Mouse (Mus musculus) urinary bladder, postnatal 10 days (tissue): ENCODE measurements around the gene Ccdc115.
"Not testable (repeated sequence)": the region's sequence is repeated elsewhere in the genome, so short reads cannot be mapped to it uniquely, and the experiment has no call there.

ENCODE experiments used
- DNase-seq: peaks from one replicate; pipeline ENCODE4 v3.0.0; 2022; ENCODE audit warnings: low spot score

The Ccdc115 gene

GRCm38 (mm10) chr1:34438381-34439051 lies 956 bp downstream of the Ccdc115 start:
- no peak for DNase-seq

GRCm38 (mm10) chr1:34437366-34437765 lies 2.1 kb downstream of the Ccdc115 start:
- not testable (repeated sequence) for DNase-seq

DNA sequence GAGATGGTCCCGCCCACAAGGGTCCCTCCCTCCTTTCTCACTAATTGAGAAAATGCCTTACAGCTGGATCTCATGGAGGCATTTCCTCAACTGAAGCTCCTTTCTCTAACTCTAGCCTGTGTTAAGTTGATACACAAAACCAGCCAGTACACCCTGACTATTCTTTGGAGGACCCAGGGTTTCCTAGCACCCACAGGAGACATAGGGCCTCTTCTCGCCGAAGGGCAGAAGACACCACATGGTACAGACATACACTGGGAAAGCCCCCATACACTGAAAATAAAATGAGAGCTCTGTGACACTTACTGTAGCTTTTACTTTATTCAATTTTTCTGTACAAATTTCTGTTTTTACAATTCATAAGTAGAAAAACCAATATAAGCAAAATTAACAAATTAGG lies 3.1 kb downstream of the Ccdc115 start:
- no peak for DNase-seq

- no peak for DNase-seq
Measured at GRCm38 (mm10) chr1:34435371-34436120, 3.9 kb downstream of the Ccdc115 start.

DNA sequence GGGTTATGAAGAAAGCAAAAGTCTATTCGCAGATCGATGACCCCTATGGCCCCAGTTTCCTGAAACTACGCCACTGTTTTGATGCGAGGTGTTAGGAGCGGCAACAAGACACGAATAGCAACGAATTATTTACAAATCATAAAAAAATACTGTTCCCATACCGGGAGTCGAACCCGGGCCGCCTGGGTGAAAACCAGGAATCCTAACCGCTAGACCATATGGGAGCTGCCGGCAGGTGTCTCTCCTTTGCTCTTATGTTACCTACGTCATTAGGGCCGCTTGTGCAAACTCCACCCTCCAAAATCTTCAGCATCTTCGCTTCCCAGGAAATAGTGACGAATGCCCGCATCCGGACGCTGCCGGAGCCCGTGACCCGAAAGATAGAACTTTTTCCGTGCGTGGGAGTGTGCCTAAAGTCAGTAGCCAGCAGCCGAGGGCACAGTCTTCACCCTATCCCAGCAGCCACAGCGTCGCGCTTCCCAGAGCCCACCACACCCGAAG lies 4.8 kb downstream of the Ccdc115 start:
- DNase-seq, result peak; percentile 57

- DNase-seq, result no peak
Measured at GRCm38 (mm10) chr1:34433891-34434521, 5.5 kb downstream of the Ccdc115 start.

- DNase-seq, result no peak
Measured at GRCm38 (mm10) chr1:34432776-34433481, 6.5 kb downstream of the Ccdc115 start.

DNA sequence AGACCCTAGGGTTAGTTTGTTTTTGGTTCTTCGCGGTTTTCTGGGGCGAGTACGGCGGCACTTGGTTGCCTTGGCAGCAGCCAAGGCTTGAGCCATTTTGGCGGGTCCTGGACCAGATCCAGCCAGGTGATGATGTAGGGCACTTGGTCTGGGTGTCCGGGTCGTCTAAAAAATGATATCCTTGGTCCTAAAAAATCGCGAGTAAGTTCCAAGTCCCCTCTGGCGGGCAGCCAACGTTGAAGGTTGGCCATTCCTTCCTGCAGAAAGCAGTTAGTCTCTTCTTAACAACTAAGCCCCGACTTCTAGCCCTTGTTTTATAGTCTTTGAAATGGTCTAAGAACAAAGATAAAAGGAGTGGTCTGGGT lies 7.1 kb downstream of the Ccdc115 start:
- DNase-seq, result no peak

DNA sequence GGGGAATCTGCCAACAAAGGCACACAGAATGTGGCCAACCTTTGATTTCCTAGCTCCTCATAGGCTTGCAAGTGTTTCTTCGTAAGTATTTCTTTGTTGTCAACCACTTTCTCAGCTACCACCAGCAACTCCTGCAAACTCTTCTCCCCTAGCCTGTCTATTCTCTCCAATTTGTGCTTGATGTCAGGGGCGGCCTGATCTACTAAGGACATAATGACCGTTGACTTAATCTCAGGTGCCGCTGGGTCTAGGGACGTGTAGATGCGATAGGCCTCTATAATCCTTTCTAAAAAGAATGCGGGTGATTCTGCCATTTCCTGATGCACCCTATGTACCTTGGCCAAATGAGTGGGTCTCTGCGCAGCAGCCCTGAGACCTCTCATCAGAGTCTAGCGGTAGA lies 8.0 kb downstream of the Ccdc115 start:
- no peak for DNase-seq

- no peak for DNase-seq
Measured at GRCm38 (mm10) chr1:34430981-34431380, 8.5 kb downstream of the Ccdc115 start.

DNA sequence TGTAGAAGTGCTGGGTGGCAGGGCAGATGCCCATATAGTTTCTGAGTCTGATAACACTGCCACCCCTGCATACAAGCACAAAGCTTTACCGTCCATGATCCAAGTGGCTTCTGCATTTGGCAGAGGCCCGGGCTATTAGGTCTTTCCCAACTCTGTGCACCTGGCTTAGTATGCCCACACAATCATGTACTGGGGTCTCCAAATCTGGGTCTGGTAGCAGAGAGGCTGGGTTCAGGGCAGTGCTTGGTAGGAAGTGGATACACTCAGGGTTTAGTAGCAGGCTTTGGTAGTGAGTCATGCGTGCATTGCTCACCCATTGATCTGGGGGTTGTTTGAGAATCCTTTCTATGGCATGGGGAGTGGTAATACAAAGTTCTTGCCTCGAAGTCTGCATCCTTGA lies 10.2 kb downstream of the Ccdc115 start:
- DNase-seq, result no peak

DNA sequence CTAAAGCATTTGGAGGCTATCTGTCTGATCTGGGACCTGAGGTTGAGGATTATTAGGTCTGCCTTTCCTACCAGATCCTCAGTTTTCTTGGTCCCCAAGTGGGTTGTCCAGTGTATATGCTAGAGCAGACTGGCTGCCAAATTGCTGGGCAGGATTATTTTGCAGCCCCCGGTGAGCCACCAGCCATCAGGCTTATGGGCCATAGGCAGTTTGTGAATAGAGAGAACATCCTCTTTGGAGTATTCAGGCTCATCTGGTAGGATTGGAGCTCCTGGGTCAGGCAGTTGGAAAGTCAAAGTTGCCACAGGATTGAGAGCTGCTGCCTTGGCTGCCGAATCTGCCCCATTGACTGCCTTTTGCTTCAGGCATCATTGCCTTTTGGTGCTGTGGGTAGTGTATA lies 11.0 kb downstream of the Ccdc115 start:
- no peak for DNase-seq

DNA sequence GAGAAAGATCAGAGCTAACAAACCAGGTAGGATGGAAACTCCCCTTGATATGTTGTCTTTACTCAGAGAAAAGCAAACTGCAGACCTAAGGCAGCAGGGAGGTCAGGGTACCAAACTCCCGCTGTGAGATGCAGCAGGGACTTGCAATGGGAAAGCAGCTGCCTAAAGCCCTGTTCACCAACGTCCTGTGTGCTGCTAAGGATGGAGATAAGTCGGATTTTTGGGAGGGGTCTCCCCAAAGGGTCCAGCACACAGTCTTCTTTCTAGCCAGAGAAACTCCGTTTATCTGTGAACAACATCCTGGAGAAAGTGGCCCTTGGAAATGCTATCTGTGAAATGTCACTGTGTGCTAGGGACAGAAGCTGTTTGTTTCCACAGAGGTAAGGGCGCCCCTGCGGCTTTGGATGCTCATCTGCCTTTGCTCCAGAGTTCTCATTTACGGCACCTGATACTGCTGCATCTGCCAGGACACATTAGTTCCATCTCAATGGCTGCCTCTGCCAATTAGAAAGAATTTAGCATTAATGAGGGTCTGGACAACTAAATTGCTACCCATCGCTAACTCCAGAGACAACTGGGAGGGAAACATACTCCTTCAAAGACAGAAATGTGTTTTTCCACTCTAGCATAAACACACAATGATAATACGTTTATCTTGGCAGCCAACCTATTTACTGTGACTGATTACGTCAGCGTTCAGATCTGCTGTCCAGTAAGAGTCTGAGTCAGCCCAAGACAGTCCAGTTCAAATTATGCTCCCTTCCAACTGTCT lies 40.1 kb downstream of the Ccdc115 start:
- DNase-seq, result no peak

DNA sequence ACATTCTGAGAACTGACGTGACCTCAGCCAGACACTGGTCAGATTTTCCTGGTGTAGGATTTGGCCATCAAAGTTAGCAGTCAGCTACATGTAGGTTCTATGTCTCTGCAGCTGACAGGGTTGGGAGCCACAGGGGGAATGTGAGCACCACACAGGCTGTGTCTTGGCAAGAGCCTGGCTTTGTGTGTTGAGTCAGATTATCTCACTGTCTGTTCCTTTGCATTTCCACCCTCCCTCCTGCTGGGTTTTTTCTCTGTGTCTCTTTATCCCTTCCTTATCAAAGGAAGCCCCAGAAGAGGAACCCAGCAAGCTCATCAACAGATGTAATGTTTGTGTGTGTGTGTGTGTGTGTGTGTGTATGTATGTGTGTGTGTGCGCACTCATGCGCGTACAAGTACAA lies 43.2 kb downstream of the Ccdc115 start:
- DNase-seq, result no peak

DNA sequence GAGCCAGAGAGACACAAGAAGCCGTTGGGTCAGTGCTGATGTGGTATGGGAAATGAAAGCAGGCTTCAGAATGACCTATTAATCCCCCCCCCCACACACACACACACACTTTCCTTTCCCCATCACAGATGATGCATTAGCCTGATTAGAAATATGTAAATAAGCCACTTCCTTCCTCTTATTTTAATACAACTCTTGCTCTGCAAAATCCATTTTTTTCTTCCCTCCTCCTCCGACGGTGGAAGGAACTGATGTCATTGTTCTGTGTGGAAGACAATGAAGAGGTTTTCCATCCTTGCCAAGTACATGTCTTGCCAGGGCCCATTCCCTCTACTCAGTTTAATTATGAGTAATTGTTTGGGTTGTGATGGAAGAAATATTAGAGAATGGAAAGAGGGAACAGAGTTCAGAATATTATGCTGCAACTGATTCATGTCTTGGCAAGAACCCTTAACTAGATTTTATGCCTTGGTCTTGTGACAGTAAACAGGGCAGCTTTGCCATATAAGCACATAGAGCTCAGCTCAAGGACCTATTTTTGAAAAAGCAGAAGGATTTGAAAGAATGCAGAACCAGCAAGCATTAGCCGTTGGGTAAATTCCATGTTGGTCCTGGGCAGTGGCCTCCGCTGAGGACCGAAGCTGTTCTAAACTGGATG lies 50.1 kb downstream of the Ccdc115 start:
- no peak for DNase-seq

GRCm38 (mm10) chr1:34388849-34389233 lies 50.6 kb downstream of the Ccdc115 start:
- DNase-seq, result no peak

- DNase-seq, result no peak
Measured at GRCm38 (mm10) chr1:34387346-34388327, 51.8 kb downstream of the Ccdc115 start.
